Mouse (Mus musculus) lung, postnatal 0 days (tissue): ENCODE results near the gene Hmox2. TPM values are rescaled to one million over a fixed set of nuclear protein-coding genes. Genes with fewer than 3 reads are reported as not detected.
"Not testable (repeated sequence)": the region's sequence is repeated elsewhere in the genome, so short reads cannot be mapped to it uniquely, and the experiment has no call there.

Experiments used
- ATAC-seq: fragments of 200-750 bp; cut with Nextera tagmentation; 2 replicates; pipeline ENCODE4 v1.8.0; 2017; ENCODE audit warnings: moderate library complexity
- DNase-seq: peaks from one replicate; pipeline ENCODE4 v3.0.0-alpha.2; 2016; ENCODE audit warnings: low spot score
- H3K27ac ChIP-seq: fragments of 300-500 bp; sonication (generic); 2 replicates; pipeline ENCODE4 v1.5.1; 2014; ENCODE audit warnings: antibody characterized with exemption, mild to moderate bottlenecking, low read length, mixed read lengths
- H3K27me3 ChIP-seq: fragments of 300-500 bp; sonication (generic); replicated peaks from 2 replicates; pipeline ENCODE4 v1.6.1; 2014; ENCODE audit warnings: low read length, mixed read lengths; ENCODE audit not compliant: insufficient read depth
- H3K36me3 ChIP-seq: fragments of 300-500 bp; sonication (generic); 2 replicates; pipeline ENCODE4 v1.6.1; 2014; ENCODE audit warnings: low read length, mixed read lengths; ENCODE audit not compliant: insufficient read depth
- H3K4me1 ChIP-seq: fragments of 300-500 bp; sonication (generic); 2 replicates; pipeline ENCODE4 v1.6.1; 2014; ENCODE audit warnings: antibody characterized with exemption, low read depth, low read length, mixed read lengths; ENCODE audit not compliant: insufficient read depth
- H3K4me2 ChIP-seq: fragments of 300-500 bp; sonication (generic); replicated peaks from 2 replicates; pipeline ENCODE4 v1.6.1; 2014; ENCODE audit warnings: low read depth, mild to moderate bottlenecking, low read length, moderate library complexity, mixed read lengths
- H3K4me3 ChIP-seq: fragments of 300-500 bp; sonication (generic); 2 replicates; pipeline ENCODE4 v1.5.1; 2014; ENCODE audit warnings: low read depth, low read length
- H3K9ac ChIP-seq: fragments of 300-500 bp; sonication (generic); replicated peaks from 2 replicates; pipeline ENCODE4 v1.6.1; 2014; ENCODE audit warnings: low read depth, mild to moderate bottlenecking
- H3K9me3 ChIP-seq: fragments of 300-500 bp; sonication (generic); 2 replicates; pipeline ENCODE4 v1.6.1; 2016; ENCODE audit warnings: low read length, mixed read lengths
- CTCF ChIP-seq: IDR thresholded peaks from 2 replicates; pipeline ENCODE4 v1.5.1; 2016; ENCODE audit warnings: antibody characterized with exemption, mild to moderate bottlenecking
- EP300 ChIP-seq: IDR thresholded peaks from 2 replicates; pipeline ENCODE4 v1.6.1; 2016; ENCODE audit warnings: antibody characterized with exemption, mild to moderate bottlenecking, control low read depth
- WGBS: fragments of 180-500 bp; shearing (Covaris S2); extraction: QIAGEN DNeasy Blood & Tissue Kit; methylation state at CpG from one replicate; pipeline ENCODE4 v1.1.7; 2014; 5-methylcytosine and 5-hydroxymethylcytosine counted together
- polyA plus RNA-seq: library from polyadenylated mRNA; unstranded; fragments of >200 nt; fragmentation: Nextera tagmentation; extraction: Ambion mirVana; gene quantifications from 2 replicates; pipeline ENCODE4 v1.2.1, GENCODE M21; 2015

The Hmox2 gene
- polyA plus RNA-seq, 1 experiment from 2014 or later, result 97.9 TPM

DNA sequence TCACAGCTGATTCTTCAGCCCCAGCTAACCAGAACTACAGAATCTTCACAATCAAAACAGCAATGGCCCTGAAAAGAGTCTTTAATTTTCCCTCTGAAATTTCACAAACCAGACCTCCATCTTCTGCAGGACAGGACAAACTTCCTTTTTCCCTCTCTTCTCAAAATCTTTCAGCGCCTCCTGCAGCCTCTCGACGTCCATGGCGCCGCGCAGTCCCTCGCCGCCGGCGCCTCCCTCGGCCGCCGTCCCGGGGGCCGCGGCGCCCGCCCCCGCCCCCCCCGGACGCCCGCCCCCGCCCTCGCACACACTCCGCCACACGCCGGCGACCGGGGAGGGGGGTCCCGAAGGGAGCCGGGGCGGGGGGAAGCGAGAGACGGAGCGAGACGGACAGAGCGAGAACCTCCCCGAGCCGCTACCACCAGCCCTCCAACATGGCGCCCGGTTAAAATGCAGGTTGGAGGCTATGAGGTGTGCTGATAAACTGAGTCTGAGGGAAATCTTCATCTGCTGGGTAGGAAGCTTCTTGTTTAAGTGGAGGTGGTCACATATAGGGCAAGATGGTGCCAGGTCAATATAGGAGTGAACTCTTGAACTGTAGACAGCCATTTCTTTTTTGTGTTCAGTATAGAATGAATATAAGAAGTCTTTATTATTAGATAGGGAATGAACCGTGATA is 30.6 kb downstream of the Hmox2 start:
- H3K36me3 ChIP-seq, result not testable (repeated sequence)
- ATAC-seq, result peak; percentile 88
- 3% methylated on average over 24 of the region's 42 CpGs for WGBS

DNA sequence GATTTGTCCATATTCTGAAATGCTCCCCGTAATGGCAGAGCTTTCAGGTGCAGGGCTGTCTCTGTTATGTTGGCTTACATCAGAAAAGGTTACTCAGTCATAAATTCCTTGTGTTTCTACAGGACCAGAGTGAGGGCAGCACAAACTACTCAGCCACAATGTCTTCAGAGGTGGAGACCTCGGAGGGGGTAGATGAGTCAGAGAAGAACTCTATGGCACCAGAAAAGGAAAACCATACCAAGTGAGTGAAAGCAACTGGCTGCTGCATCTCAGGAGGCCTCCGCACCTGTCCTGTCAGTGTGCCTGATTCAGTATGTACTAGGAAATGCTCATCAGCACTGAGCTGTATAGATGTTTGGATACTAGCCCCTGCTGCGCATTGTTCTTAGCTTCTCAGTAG is 36.3 kb downstream of the Hmox2 start:
- H3K9ac ChIP-seq, result no peak overlapping the region
- H3K36me3 ChIP-seq, result peaks cover 20% of the 10 kb centered on the region
- no peak overlapping the region for H3K4me2 ChIP-seq
- H3K9me3 ChIP-seq, result no peaks in the 10 kb centered on the region
- ATAC-seq (no peak), DNase-seq (no peak)
- no peak overlapping the region for H3K4me3 ChIP-seq
- 92% methylated on average over 4 of the region's 4 CpGs for WGBS
- H3K4me1 ChIP-seq, result peaks cover 2% of the 10 kb centered on the region; the same call in 1 of the 2 replicates
- H3K27ac ChIP-seq, result no peak overlapping the region
- TF ChIP-seq CTCF (no peak), EP300 (no peak)
- H3K27me3 ChIP-seq, result no peaks in the 10 kb centered on the region

More for the DNA sequence above, 30.6 kb downstream of the Hmox2 start:
- Histone ChIP-seq H3K4me3 (peak overlapping the region; percentile 37), H3K27ac (peak overlapping the region; percentile 54), H3K9ac (peak overlapping the region; percentile 39; the same call in 1 of the 2 replicates), H3K4me2 (peak overlapping the region; percentile 40)
- TF ChIP-seq CTCF, result peak; percentile 43
- not testable (repeated sequence) for H3K4me1 ChIP-seq, H3K27me3 ChIP-seq, H3K9me3 ChIP-seq
- DNase-seq, result peak; percentile 53

- no peak overlapping the region for H3K27ac ChIP-seq
Observed at GRCm38 (mm10) chr16:4763276-4763675, 37.1 kb downstream of the Hmox2 start.

GRCm38 (mm10) chr16:4765852-4766251 is 39.7 kb downstream of the Hmox2 start:
- H3K9ac ChIP-seq, result no peak overlapping the region
- ATAC-seq (no peak), DNase-seq (no peak)
- H3K4me1 ChIP-seq, result no peaks in the 10 kb centered on the region
- H3K4me3 ChIP-seq, result no peak overlapping the region
- H3K36me3 ChIP-seq, result peaks cover 39% of the 10 kb centered on the region
- 90% methylated on average over 2 of the region's 2 CpGs for WGBS
- no peaks in the 10 kb centered on the region for H3K9me3 ChIP-seq
- no peak overlapping the region for H3K4me2 ChIP-seq
- TF ChIP-seq EP300, result no peak
- TF ChIP-seq CTCF, result peak; percentile 23; the same call in 1 of the 2 replicates
- H3K27ac ChIP-seq, result no peak overlapping the region
- H3K27me3 ChIP-seq, result no peaks in the 10 kb centered on the region

More at GRCm38 (mm10) chr16:4763276-4763675, 37.1 kb downstream of the Hmox2 start:
- H3K27me3 ChIP-seq, result no peaks in the 10 kb centered on the region
- no peak for TF ChIP-seq EP300
- peak; percentile 83 for TF ChIP-seq CTCF
- no peaks in the 10 kb centered on the region for H3K4me1 ChIP-seq
- H3K9ac ChIP-seq, result no peak overlapping the region
- H3K36me3 ChIP-seq, result peaks cover 25% of the 10 kb centered on the region
- whole genome bisulfite sequencing, result 18% methylated on average over 2 of the region's 2 CpGs
- peak; percentile 83 for DNase-seq
- ATAC-seq, result peak; percentile 71
- H3K4me3 ChIP-seq, result no peak overlapping the region
- H3K4me2 ChIP-seq, result no peak overlapping the region
- no peaks in the 10 kb centered on the region for H3K9me3 ChIP-seq

GRCm38 (mm10) chr16:4767012-4767790 is 41.0 kb downstream of the Hmox2 start:
- no peak for ATAC-seq
- 82% methylated on average over 6 of the region's 6 CpGs for WGBS

DNA sequence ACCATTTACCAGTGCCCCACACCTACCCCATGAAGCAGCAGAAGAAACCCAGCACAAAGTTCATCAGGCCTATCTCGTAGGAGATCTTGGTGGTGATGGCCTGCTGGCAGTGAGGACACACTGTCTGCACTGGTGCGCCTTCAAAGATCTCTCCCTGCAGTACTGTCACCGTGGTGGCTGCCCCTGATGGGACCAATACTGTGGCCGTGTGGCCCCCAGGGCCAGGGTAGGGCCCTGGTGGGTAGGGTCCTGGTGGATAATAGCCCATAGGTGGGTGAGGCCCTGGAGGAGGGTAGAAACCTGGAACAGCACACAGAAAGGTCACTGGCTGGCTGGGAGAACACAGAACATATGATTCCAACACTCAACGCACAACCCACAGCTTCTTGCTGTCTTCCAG is 42.6 kb downstream of the Hmox2 start:
- Histone ChIP-seq H3K27ac (no peak overlapping the region), H3K4me3 (no peak overlapping the region), H3K27me3 (no peaks in the 10 kb centered on the region), H3K36me3 (peaks cover 39% of the 10 kb centered on the region), H3K9me3 (no peaks in the 10 kb centered on the region), H3K4me1 (peaks cover 8% of the 10 kb centered on the region; the same call in 1 of the 2 replicates), H3K4me2 (no peak overlapping the region), H3K9ac (no peak overlapping the region)
- WGBS, result 96% methylated on average over 5 of the region's 5 CpGs
- ATAC-seq (no peak), DNase-seq (no peak)
- TF ChIP-seq CTCF (no peak), EP300 (no peak)

More at GRCm38 (mm10) chr16:4767012-4767790, 41.0 kb downstream of the Hmox2 start:
- H3K9me3 ChIP-seq, result no peaks in the 10 kb centered on the region
- no peaks in the 10 kb centered on the region for H3K27me3 ChIP-seq
- no peak for DNase-seq
- H3K4me3 ChIP-seq, result no peak overlapping the region
- H3K9ac ChIP-seq, result no peak overlapping the region
- TF ChIP-seq EP300, result no peak
- no peak for TF ChIP-seq CTCF
- H3K27ac ChIP-seq, result no peak overlapping the region
- H3K36me3 ChIP-seq, result peaks cover 39% of the 10 kb centered on the region
- no peaks in the 10 kb centered on the region for H3K4me1 ChIP-seq
- no peak overlapping the region for H3K4me2 ChIP-seq
